Mouse (Mus musculus) gastrocnemius, postnatal 14 days (tissue): ENCODE results near the gene Prkch. TPM values are rescaled to one million over a fixed set of nuclear protein-coding genes. Genes with fewer than 3 reads are reported as not detected.

Experiments used
- DNase-seq: peaks from one replicate; pipeline ENCODE4 v3.0.0; 2021; ENCODE audit warnings: mixed read lengths
- intact Hi-C: fragments of 180-260 bp; cut with DNase I; formaldehyde crosslinking; loops from one replicate; pipeline ENCODE4 v1.15.1; 2025; ENCODE audit warnings: low total_unique reads
- total RNA-seq, 2 experiments: library from RNA; stranded (reverse); gene quantifications; 2 replicates each; pipeline ENCODE4 v1.2.3; 2021

Gene Prkch
- total RNA-seq, 2 experiments from 2014 or later = 9.0 to 12.5 TPM

- intact Hi-C loops = no loop called here
- DNase-seq = no peak
These were observed 72.1 kb downstream of the Prkch start for GRCm38 (mm10) chr12:73656568-73657204.

- intact Hi-C loops = no loop called here
- no peak for DNase-seq
These were observed 78.8 kb downstream of the Prkch start for GRCm38 (mm10) chr12:73663421-73663820.

GRCm38 (mm10) chr12:73666701-73667100 is 82.1 kb downstream of the Prkch start:
- no peak for DNase-seq
- intact Hi-C loops = no loop called here

GRCm38 (mm10) chr12:73667607-73668006 is 83.0 kb downstream of the Prkch start:
- intact Hi-C loops = no loop called here
- no peak for DNase-seq

GRCm38 (mm10) chr12:73670739-73671138 is 86.1 kb downstream of the Prkch start:
- intact Hi-C loops = no loop called here
- DNase-seq = no peak

- no peak for DNase-seq
- intact Hi-C loops = no loop called here
These were observed 86.9 kb downstream of the Prkch start for GRCm38 (mm10) chr12:73671540-73671939.

GRCm38 (mm10) chr12:73672007-73672406 is 87.4 kb downstream of the Prkch start:
- no peak for DNase-seq
- intact Hi-C loops = no loop called here

- DNase-seq = no peak
- intact Hi-C loops = no loop called here
These were observed 89.2 kb downstream of the Prkch start for GRCm38 (mm10) chr12:73673783-73674182.

- DNase-seq = no peak
- intact Hi-C loops = no loop called here
These were observed 90.6 kb downstream of the Prkch start for GRCm38 (mm10) chr12:73675212-73675611.

- intact Hi-C loops = no loop called here
- DNase-seq = no peak
These were observed 94.8 kb downstream of the Prkch start for GRCm38 (mm10) chr12:73679400-73679801.

- DNase-seq = no peak
- intact Hi-C loops = no loop called here
These were observed 98.3 kb downstream of the Prkch start for GRCm38 (mm10) chr12:73682921-73683346.

- intact Hi-C loops = no loop called here
- DNase-seq = no peak
These were observed 101.3 kb downstream of the Prkch start for GRCm38 (mm10) chr12:73685875-73686274.

- no peak for DNase-seq
- intact Hi-C loops = no loop called here
These were observed 101.9 kb downstream of the Prkch start for GRCm38 (mm10) chr12:73686456-73686855.

- peak; percentile 44 for DNase-seq
- intact Hi-C loops = no loop called here
These were observed 102.8 kb downstream of the Prkch start for GRCm38 (mm10) chr12:73687077-73688035.

- no peak for DNase-seq
- intact Hi-C loops = loop anchor here (2.0 kb wide), 1 partner anchor 128 kb away; no protein-coding TSS in a partner anchor
These were observed 107.7 kb downstream of the Prkch start for GRCm38 (mm10) chr12:73692321-73692720.

- peak; percentile 44 for DNase-seq
- intact Hi-C loops = loop anchor here (2.0 kb wide), 1 partner anchor 129 kb away; no protein-coding TSS in a partner anchor
These were observed 108.8 kb downstream of the Prkch start for GRCm38 (mm10) chr12:73693347-73693746.

- DNase-seq = no peak
- intact Hi-C loops = no loop called here
These were observed 110.1 kb downstream of the Prkch start for GRCm38 (mm10) chr12:73694690-73695089.

- intact Hi-C loops = no loop called here
These were observed 110.5 kb downstream of the Prkch start for GRCm38 (mm10) chr12:73695110-73695509.

GRCm38 (mm10) chr12:73696084-73696483 is 111.5 kb downstream of the Prkch start:
- intact Hi-C loops = no loop called here

More at GRCm38 (mm10) chr12:73695110-73695509, 110.5 kb downstream of the Prkch start:
- no peak for DNase-seq

GRCm38 (mm10) chr12:73696946-73697345 is 112.3 kb downstream of the Prkch start:
- no peak for DNase-seq
- intact Hi-C loops = no loop called here

More at GRCm38 (mm10) chr12:73696084-73696483, 111.5 kb downstream of the Prkch start:
- DNase-seq = no peak
